Mouse (Mus musculus) intestine, postnatal 0 days (tissue): ENCODE results near the gene Tmcc3. TPM values are rescaled to one million over a fixed set of nuclear protein-coding genes. Genes with fewer than 3 reads are reported as not detected.

ENCODE experiments used
- ATAC-seq: fragments of 200-750 bp; cut with Nextera tagmentation; 2 replicates; pipeline ENCODE4 v1.8.0; 2017; ENCODE audit warnings: mild to moderate bottlenecking, moderate TSS enrichment, moderate library complexity
- H3K27ac ChIP-seq: fragments of 300-500 bp; sonication (generic); 2 replicates; pipeline ENCODE4 v1.5.1; 2014; ENCODE audit warnings: mild to moderate bottlenecking, low read depth, low read length, moderate library complexity
- H3K27me3 ChIP-seq: fragments of 300-500 bp; sonication (generic); replicated peaks from 2 replicates; pipeline ENCODE4 v1.6.1; 2014; ENCODE audit warnings: low read length, mixed read lengths; ENCODE audit not compliant: control insufficient read depth, insufficient read depth
- H3K36me3 ChIP-seq: fragments of 300-500 bp; sonication (generic); 2 replicates; pipeline ENCODE4 v1.6.1; 2014; ENCODE audit warnings: mild to moderate bottlenecking, moderate library complexity; ENCODE audit not compliant: control insufficient read depth, insufficient read depth
- H3K4me1 ChIP-seq: fragments of 300-500 bp; sonication (generic); replicated peaks from 2 replicates; pipeline ENCODE4 v1.6.1; 2014; ENCODE audit warnings: antibody characterized with exemption, low read length, mixed read lengths; ENCODE audit not compliant: control insufficient read depth, insufficient read depth
- H3K4me2 ChIP-seq: fragments of 300-500 bp; sonication (generic); replicated peaks from 2 replicates; pipeline ENCODE4 v1.6.1; 2014; ENCODE audit warnings: low read depth, mild to moderate bottlenecking, moderate library complexity
- H3K4me3 ChIP-seq: fragments of 300-500 bp; sonication (generic); 2 replicates; pipeline ENCODE4 v1.5.1; 2014; ENCODE audit warnings: low read depth, low read length
- H3K9ac ChIP-seq: fragments of 300-500 bp; sonication (generic); 2 replicates; pipeline ENCODE4 v1.6.1; 2014; ENCODE audit warnings: mild to moderate bottlenecking, low read depth, low read length
- H3K9me3 ChIP-seq: fragments of 300-500 bp; sonication (generic); 2 replicates; pipeline ENCODE4 v1.6.1; 2016; ENCODE audit warnings: mixed run types; ENCODE audit not compliant: control insufficient read depth
- CTCF ChIP-seq: sonication (generic); IDR thresholded peaks from 2 replicates; pipeline ENCODE4 v1.5.1; 2016; ENCODE audit warnings: low read depth, mild to moderate bottlenecking, control low read depth, antibody characterized with exemption, moderate library complexity
- WGBS: fragments of 180-500 bp; shearing (Covaris S2); extraction: QIAGEN DNeasy Blood & Tissue Kit; methylation state at CpG from one replicate; pipeline ENCODE4 v1.1.7; 2014; 5-methylcytosine and 5-hydroxymethylcytosine counted together
- polyA plus RNA-seq: library from polyadenylated mRNA; unstranded; fragments of >200 nt; fragmentation: Nextera tagmentation; extraction: Ambion mirVana; gene quantifications from 2 replicates; pipeline ENCODE4 v1.2.1, GENCODE M21; 2015

Gene Tmcc3
- polyA plus RNA-seq, 1 experiment from 2014 or later: 10.0 TPM

- no peak overlapping the region for H3K4me3 ChIP-seq
- H3K4me1 ChIP-seq: no peaks in the 10 kb centered on the region
- no peak overlapping the region for H3K27ac ChIP-seq
- no peaks in the 10 kb centered on the region for H3K36me3 ChIP-seq
- no peak overlapping the region for H3K4me2 ChIP-seq
- peak; percentile 48 for ATAC-seq
- H3K9me3 ChIP-seq: no peaks in the 10 kb centered on the region
- TF ChIP-seq CTCF: no peak
- H3K27me3 ChIP-seq: no peaks in the 10 kb centered on the region
- no peak overlapping the region for H3K9ac ChIP-seq
- WGBS: 23% methylated on average over 18 of the region's 18 CpGs
These were observed 212.0 kb downstream of the Tmcc3 start for GRCm38 (mm10) chr10:94523711-94524156.

- no peaks in the 10 kb centered on the region for H3K4me1 ChIP-seq
- WGBS: 79% methylated on average over 6 of the region's 6 CpGs
- H3K4me3 ChIP-seq: no peak overlapping the region
- no peaks in the 10 kb centered on the region for H3K27me3 ChIP-seq
- H3K9me3 ChIP-seq: no peaks in the 10 kb centered on the region
- no peak overlapping the region for H3K4me2 ChIP-seq
- no peak for TF ChIP-seq CTCF
- H3K9ac ChIP-seq: no peak overlapping the region
- no peaks in the 10 kb centered on the region for H3K36me3 ChIP-seq
- no peak for ATAC-seq
- H3K27ac ChIP-seq: no peak overlapping the region
These were observed 213.2 kb downstream of the Tmcc3 start for GRCm38 (mm10) chr10:94524966-94525365.

- WGBS: 83% methylated on average over 7 of the region's 7 CpGs
- no peak for ATAC-seq
- Histone ChIP-seq H3K36me3 (no peaks in the 10 kb centered on the region), H3K27me3 (no peaks in the 10 kb centered on the region), H3K27ac (no peak overlapping the region), H3K4me2 (no peak overlapping the region), H3K4me1 (no peaks in the 10 kb centered on the region), H3K4me3 (no peak overlapping the region), H3K9me3 (no peaks in the 10 kb centered on the region), H3K9ac (no peak overlapping the region)
- TF ChIP-seq CTCF: no peak
These were observed 214.0 kb downstream of the Tmcc3 start for GRCm38 (mm10) chr10:94525784-94526183.

- ATAC-seq: no peak
These were observed 215.1 kb downstream of the Tmcc3 start for GRCm38 (mm10) chr10:94526834-94527233.

GRCm38 (mm10) chr10:94527248-94527647 is 215.5 kb downstream of the Tmcc3 start:
- no peak for TF ChIP-seq CTCF
- Histone ChIP-seq H3K27ac (no peak overlapping the region), H3K27me3 (no peaks in the 10 kb centered on the region), H3K9me3 (no peaks in the 10 kb centered on the region), H3K4me3 (no peak overlapping the region), H3K9ac (no peak overlapping the region), H3K36me3 (no peaks in the 10 kb centered on the region), H3K4me2 (no peak overlapping the region), H3K4me1 (no peaks in the 10 kb centered on the region)
- WGBS: 66% methylated on average over 6 of the region's 6 CpGs
- no peak for ATAC-seq

More at GRCm38 (mm10) chr10:94526834-94527233, 215.1 kb downstream of the Tmcc3 start:
- no peak overlapping the region for H3K27ac ChIP-seq
- H3K9me3 ChIP-seq: no peaks in the 10 kb centered on the region
- H3K4me2 ChIP-seq: no peak overlapping the region
- no peak overlapping the region for H3K4me3 ChIP-seq
- H3K9ac ChIP-seq: no peak overlapping the region
- no peaks in the 10 kb centered on the region for H3K27me3 ChIP-seq
- no peaks in the 10 kb centered on the region for H3K36me3 ChIP-seq
- WGBS: 73% methylated on average over 8 of the region's 8 CpGs
- TF ChIP-seq CTCF: no peak
- no peaks in the 10 kb centered on the region for H3K4me1 ChIP-seq

- H3K27ac ChIP-seq: no peak overlapping the region
- H3K4me2 ChIP-seq: no peak overlapping the region
- no peaks in the 10 kb centered on the region for H3K4me1 ChIP-seq
- H3K9me3 ChIP-seq: no peaks in the 10 kb centered on the region
- no peaks in the 10 kb centered on the region for H3K36me3 ChIP-seq
- 89% methylated on average over 2 of the region's 2 CpGs for WGBS
- TF ChIP-seq CTCF: no peak
- no peaks in the 10 kb centered on the region for H3K27me3 ChIP-seq
- no peak overlapping the region for H3K4me3 ChIP-seq
- no peak overlapping the region for H3K9ac ChIP-seq
- ATAC-seq: no peak
These were observed 218.3 kb downstream of the Tmcc3 start for GRCm38 (mm10) chr10:94530079-94530478.

- Histone ChIP-seq H3K4me1 (no peaks in the 10 kb centered on the region), H3K27ac (no peak overlapping the region), H3K9ac (no peak overlapping the region), H3K36me3 (no peaks in the 10 kb centered on the region), H3K27me3 (no peaks in the 10 kb centered on the region), H3K9me3 (no peaks in the 10 kb centered on the region), H3K4me2 (no peak overlapping the region), H3K4me3 (no peak overlapping the region)
- no peak for ATAC-seq
- no peak for TF ChIP-seq CTCF
These were observed 219.7 kb downstream of the Tmcc3 start for GRCm38 (mm10) chr10:94531482-94531881.
